Mouse (Mus musculus): ENCODE data around the gene Rrp7a.

The Rrp7a gene

GRCm38 (mm10) chr15:83111874-83112273 is 10.7 kb downstream of the Rrp7a start:
- DNase-seq (ENCODE audit: low spot score), result peak; percentile 57

- DNase-seq (ENCODE audit: low spot score), result peak; percentile 12
Observed at GRCm38 (mm10) chr15:83111290-83111689, 11.3 kb downstream of the Rrp7a start.

- DNase-seq (ENCODE audit: low spot score), result no peak
Observed at GRCm38 (mm10) chr15:83107814-83108213, 14.8 kb downstream of the Rrp7a start.

GRCm38 (mm10) chr15:83106426-83106825 is 16.2 kb downstream of the Rrp7a start:
- no peak for DNase-seq (ENCODE audit: low spot score)

GRCm38 (mm10) chr15:83103111-83103510 is 19.5 kb downstream of the Rrp7a start:
- no peak for DNase-seq (ENCODE audit: low spot score)

- no peak for DNase-seq (ENCODE audit: low spot score)
Observed at GRCm38 (mm10) chr15:83100332-83100662, 22.3 kb downstream of the Rrp7a start.

- DNase-seq (ENCODE audit: low spot score), result peak; percentile 94
Observed at GRCm38 (mm10) chr15:83099533-83100331, 22.9 kb downstream of the Rrp7a start.

- no peak for DNase-seq (ENCODE audit: low spot score)
Observed at GRCm38 (mm10) chr15:83095950-83096349, 26.7 kb downstream of the Rrp7a start.

GRCm38 (mm10) chr15:83093687-83094086 is 28.9 kb downstream of the Rrp7a start:
- DNase-seq (ENCODE audit: low spot score), result no peak

- peak; percentile 46 for DNase-seq (ENCODE audit: low spot score)
Observed at GRCm38 (mm10) chr15:83090874-83091273, 31.7 kb downstream of the Rrp7a start.

- no peak for DNase-seq (ENCODE audit: low spot score)
Observed at GRCm38 (mm10) chr15:83089429-83089605, 33.3 kb downstream of the Rrp7a start, which contains the start of gene Serhl. Serhl (plus strand) TSS chr15:83089506.

GRCm38 (mm10) chr15:83088495-83089428 is 33.8 kb downstream of the Rrp7a start:
- peak; percentile 58 for DNase-seq (ENCODE audit: low spot score)

GRCm38 (mm10) chr15:83086636-83087328 is 35.8 kb downstream of the Rrp7a start:
- no peak for DNase-seq (ENCODE audit: low spot score)

- peak; percentile 60 for DNase-seq (ENCODE audit: low spot score)
Observed at GRCm38 (mm10) chr15:83085901-83086300, 36.7 kb downstream of the Rrp7a start.

GRCm38 (mm10) chr15:83084022-83084640 is 38.5 kb downstream of the Rrp7a start:
- DNase-seq (ENCODE audit: low spot score), result peak; percentile 92

GRCm38 (mm10) chr15:83083530-83083929 is 39.1 kb downstream of the Rrp7a start:
- DNase-seq (ENCODE audit: low spot score), result no peak

GRCm38 (mm10) chr15:83075607-83076525 is 46.7 kb downstream of the Rrp7a start:
- no peak for DNase-seq (ENCODE audit: low spot score)

GRCm38 (mm10) chr15:83074179-83074578 is 48.4 kb downstream of the Rrp7a start:
- no peak for DNase-seq (ENCODE audit: low spot score)

- DNase-seq (ENCODE audit: low spot score), result no peak
Observed at GRCm38 (mm10) chr15:83071752-83072151, 50.8 kb downstream of the Rrp7a start.

- peak; percentile 51 for DNase-seq (ENCODE audit: low spot score)
Observed at GRCm38 (mm10) chr15:83070942-83071341, 51.7 kb downstream of the Rrp7a start.

- no peak for DNase-seq (ENCODE audit: low spot score)
Observed at GRCm38 (mm10) chr15:83068270-83068669, 54.3 kb downstream of the Rrp7a start.
